Mouse (Mus musculus) spleen, embryonic (tissue): ENCODE data around the gene Bcl2l13.

Experiments used
- CTCF ChIA-PET: fragments of 350-600 bp; sonication (Branson Sonifier 250); formaldehyde crosslinking; loops from one replicate; lab custom pipeline; 2022; lab: Charles Lee

The Bcl2l13 gene

DNA sequence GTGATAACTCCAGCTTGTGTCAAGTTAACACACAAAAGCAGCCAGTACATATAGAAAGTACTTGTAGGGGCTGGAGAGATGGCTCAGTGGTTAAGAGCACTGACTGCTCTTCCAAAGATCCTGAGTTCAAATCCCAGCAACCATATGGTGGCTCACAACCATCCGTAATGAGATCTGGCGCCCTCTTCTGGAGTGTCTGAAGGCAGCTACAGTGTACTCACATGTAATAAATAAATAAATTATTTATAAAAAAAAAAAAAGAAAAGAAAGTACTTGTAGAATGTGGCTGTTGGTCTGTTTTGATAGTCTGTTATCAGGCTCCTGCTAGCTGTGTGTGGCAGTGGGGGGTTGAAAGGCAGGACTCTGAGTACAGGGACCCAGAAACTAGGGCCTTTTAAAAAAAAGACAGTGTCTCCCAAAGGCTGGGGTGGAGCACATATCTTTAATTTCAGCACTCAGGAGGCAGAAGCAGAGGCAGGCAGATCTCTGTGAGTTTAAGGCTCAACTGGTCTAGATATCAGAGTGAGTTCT lies 88.8 kb downstream of the Bcl2l13 start:
- CTCF ChIA-PET = interaction anchor here (0.6 kb wide), 1 partner anchor 589 kb away, joined by 4 read pairs; no protein-coding TSS in a partner anchor

DNA sequence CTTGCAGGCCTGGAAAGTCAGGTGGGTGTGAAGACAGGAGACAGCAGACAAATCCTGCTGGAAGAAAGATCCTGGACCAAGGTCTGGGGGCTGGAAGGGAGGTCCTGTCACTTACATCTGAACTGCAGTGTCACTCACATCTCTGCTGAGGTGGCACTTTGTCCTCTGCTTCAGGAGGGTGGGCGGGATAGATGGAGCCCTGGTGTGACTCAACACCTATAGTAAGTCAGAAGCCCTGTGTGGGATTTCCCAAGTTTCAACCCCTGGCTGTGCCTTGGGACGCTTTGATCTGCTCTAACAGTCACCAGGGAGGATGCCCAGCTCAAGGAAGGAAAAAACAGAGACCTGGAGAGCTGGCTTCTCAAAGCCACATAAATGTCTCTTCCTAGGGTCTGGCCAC lies 90.9 kb downstream of the Bcl2l13 start:
- CTCF ChIA-PET = interaction anchor here (0.6 kb wide), 1 partner anchor 784 kb away, joined by 4 read pairs; no protein-coding TSS in a partner anchor

DNA sequence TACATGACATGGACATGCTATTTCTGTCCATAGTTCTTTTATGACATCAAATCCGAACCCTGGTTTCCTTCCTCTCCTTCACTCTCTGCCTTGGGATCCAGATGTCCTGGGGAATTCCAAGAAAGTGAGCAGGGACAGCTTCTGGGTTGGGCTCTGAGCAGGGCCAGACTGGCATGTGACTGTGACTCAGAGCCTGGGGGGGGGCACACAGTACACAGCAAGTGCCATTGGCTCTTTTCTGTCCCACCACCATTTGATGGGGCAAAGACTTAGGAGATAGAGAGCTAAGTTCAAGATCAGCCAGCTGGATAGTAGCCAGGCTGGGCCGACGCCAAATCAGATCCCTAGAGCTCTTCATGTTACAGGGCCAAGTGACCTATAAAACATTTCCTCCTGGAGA lies 91.8 kb downstream of the Bcl2l13 start:
- CTCF ChIA-PET = no interaction called here

DNA sequence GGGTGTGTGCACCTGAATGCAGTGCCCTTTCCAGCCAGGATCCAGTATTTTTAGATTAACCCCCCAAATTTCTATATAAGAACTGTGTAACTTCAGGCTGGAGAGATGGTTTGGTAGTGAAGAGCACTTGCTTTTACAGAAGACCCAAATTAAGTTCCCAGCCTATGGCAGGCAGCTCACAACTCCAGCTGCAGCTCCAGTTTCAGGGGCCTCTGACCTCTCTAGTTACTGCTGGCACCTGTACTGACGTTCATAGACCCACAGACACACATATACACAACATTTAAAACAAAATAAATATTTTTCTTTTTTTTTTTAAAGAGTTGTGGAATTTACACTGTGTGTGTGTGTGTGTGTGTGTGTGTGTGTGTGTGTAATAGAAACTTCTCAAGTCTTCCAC lies 93.4 kb downstream of the Bcl2l13 start:
- CTCF ChIA-PET = no interaction called here

DNA sequence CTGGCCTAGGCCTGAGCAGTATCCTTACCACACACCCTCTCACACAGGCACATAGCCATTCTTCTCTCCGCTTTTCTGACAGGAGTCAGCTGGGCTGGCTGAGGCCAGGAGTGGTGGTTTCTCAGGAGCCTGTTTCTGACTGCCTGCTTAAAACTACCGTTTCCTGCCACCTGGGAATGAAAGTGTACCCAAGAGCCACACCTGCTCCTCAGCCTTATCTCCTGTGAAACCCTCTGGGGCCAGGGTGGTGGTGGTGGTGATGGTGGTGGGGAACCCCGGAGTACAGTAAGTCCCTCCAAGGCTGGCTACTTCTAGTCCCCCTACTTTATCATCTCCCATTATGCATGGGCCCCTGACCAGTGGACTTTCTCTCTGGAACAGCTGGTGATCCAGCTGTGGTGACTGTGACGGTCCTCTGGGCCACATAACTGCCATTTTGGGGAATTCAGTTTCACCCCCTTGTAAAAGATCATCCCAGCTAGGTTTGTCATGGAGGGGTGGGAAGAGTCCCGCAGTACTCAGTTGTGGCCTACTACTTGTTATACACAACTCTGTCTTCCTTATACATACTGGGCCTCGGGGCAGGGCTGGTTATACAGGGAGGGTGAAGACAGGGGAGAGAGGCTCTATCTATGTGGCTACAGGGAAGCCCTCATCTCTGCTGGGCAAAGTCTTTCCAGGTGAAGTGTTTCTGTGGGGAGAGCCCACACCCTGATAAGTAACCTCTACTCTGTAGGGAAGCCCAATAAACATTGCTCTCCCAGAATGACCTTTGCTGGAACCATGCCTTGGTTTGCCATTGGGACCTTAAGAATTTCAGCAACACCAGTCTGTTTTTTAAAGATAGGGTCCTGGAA lies 94.7 kb downstream of the Bcl2l13 start:
- CTCF ChIA-PET = no interaction called here

DNA sequence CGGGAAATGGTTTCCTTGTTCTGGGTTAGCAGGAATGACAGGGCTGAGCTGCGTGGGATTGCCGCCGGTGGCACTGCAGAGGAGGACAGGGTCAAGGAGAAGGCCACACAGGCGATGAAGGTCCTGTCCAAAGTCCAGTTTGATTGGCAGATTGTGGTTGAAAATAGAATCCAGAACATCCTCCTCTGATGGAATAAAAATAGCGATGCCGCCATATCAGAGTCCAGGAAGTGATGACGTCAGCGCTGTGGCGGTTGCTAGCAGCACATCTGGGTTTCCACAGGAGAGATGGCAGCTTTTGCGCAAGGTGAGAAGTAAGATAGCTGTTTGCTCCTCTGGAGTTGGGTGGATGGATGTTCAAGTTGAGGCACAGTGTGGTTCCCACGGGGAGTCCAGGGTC lies 96.6 kb downstream of the Bcl2l13 start:
- CTCF ChIA-PET = interaction anchor here (0.5 to 0.6 kb wide), 2 partner anchors 66 to 258 kb away, joined by 3 read pairs; no protein-coding TSS in a partner anchor

DNA sequence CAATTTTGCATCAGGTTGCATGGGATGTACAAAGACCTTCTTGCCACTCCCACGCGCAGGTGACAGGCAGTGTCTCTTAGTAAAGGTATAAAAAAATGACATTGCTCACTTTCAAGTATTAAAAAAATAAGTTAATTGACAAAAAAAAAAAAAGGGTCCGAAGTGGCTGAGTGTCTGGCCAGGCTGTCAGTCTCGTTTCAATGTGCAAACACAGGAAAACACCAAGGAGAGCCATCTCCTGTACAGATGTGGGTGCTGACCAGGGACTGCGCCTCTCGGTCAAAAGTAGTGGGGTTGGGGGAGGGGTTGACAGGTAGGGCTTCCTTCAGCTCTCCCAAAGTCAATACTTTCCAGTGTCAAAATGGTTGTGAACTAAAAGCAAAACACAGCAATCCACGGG lies 97.7 kb downstream of the Bcl2l13 start:
- CTCF ChIA-PET = no interaction called here

DNA sequence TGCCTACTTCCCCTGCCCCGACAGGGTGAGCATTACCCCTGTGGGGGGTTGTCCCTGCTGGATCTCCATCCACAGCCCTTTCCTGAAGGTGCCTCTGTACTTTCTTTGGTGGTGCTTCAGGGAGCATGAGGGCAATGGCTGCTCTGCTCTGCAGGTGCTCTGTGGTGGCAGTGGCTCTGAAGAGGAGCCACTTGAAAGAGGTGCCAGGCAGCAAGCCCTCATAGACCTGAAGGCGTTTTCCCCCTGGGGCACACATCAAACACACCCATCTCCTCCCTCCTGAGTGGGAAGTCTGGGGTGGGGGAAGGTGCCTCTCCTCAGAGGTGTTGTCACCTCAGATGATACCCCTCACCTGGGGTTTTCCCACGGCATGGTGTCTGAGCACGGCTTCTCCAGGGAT lies 98.2 kb downstream of the Bcl2l13 start:
- CTCF ChIA-PET = no interaction called here

DNA sequence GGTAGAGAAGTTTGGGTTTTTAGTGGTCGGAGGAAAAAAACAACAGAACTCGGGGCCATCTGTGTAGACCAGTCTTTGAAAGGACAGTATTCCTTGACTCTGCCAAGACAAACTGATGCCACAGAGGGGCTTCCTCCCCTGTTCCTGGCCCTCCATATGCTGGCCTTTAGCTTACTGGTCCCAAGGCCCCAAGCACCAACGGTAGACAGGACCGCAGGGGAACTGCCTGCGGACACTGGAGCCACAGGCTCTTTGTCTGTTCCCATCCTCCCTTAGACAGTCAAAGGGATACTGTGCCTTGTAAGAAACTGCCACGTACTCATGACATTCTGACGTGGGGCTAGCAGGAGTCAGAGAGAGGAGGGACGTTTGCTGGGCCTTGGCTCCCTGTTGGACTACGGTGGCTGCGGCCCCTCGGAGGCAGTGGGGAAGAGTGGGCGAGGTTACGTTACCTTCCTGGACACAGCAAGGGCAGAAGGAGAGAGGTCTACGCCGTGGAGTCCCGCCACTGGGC lies 101.1 kb downstream of the Bcl2l13 start:
- CTCF ChIA-PET = no interaction called here

DNA sequence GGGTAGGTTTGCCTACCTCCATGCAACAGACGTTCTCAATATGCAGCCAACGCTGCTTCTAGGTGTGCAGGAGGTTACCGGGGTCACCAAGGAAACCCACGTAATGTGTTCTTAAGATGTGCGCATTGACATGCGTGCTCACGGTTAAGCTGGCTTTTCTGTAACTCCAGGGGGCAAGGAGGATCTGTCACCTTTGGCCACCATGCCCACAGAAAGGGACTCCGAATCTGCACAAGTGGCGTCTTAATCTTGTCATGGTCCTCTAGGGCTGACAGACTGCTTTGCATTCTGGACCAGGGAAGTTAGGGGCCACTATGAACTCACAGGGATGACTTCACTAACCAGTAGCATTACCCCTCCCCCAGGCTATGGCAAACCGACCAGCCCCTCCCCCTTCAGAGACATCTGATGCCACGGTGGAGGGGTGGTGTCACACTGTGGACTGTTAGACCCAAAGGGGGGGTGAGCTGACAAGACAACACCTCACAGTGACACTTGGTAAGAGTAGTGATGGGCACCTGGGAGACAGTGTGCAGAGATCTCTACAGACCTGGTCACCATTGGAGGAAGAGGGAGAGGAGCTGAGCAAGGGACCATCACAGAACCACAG lies 102.1 kb downstream of the Bcl2l13 start:
- CTCF ChIA-PET = no interaction called here

DNA sequence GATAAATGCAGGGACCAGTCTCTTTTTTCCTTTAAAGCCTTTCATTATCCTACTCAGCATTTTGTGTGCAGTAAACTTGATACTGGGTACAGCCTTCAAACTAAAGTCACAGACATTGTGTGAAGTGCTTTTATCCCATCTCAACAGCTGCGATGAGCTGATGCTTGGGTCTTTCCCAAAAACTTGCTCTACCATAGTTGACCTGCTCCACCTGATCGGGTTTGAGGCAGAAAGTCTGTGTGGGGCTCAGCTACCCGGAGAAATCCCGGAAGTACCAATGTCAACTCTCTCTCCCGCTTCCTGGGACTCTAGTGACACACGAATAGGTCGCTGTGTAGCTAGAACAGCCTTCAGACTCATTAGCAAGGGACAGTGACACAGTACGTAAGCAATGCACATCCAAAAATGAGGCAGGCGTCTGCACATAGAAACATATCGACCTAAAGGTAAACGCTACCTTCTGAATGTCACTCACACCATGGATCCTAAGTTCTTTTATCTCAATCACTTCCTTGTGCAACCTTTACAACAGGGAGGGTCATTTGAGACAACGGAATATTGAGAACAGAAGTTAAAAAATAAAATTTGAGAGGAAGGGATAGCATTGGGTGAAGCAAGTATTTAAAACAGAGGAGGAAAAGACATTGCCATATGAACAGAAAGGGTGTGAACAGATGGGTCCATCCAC lies 102.9 kb downstream of the Bcl2l13 start:
- CTCF ChIA-PET = no interaction called here

DNA sequence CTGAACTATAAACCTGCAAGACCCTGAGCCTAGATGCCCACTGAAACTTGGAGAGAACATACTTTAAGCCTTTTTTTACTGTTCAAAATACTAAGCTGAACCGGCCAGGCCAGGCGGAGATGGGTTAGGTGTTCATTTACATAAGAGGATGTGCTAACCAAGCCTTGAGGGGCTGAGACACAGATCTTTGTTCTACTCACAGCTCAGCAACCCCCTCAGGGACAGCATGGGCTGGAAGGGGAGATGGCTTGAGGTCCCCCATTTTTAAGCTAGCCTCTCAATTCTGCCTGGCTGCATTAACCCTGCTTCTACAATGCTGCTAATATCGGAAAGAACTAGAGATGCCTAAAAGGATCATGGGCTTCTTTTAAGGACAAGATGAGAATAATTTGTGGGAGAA lies 103.8 kb downstream of the Bcl2l13 start:
- CTCF ChIA-PET = no interaction called here

DNA sequence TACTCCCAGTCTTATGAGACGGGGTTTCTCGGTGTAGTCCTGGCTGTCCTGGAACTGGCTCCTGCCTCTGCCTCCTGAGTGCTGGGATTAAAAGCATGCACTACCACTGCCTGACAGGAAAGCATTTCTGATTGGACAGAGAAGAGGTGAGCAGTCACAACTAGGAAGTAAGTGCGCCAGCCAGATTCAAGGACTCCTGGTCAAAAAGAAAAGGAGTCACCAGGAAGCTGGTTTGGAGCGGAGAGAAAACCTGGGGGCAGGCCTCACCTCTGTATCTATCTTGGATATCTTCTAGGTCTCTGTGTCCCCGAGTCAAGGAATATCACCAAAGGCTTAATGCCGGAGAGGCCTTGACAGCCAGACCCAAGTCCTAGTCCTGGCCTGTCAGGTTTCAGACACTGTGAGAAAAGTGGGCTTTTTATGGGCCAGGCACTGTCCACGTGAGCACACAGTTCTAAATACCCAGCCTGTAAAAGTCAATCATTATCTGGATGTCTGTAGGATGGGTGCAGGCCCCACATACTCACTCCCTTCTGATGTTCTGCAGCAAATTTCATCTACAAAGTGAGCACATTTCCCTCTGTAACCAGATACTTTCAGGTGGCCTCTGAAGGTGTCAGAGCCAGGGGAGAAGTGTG lies 104.6 kb downstream of the Bcl2l13 start:
- CTCF ChIA-PET = no interaction called here

DNA sequence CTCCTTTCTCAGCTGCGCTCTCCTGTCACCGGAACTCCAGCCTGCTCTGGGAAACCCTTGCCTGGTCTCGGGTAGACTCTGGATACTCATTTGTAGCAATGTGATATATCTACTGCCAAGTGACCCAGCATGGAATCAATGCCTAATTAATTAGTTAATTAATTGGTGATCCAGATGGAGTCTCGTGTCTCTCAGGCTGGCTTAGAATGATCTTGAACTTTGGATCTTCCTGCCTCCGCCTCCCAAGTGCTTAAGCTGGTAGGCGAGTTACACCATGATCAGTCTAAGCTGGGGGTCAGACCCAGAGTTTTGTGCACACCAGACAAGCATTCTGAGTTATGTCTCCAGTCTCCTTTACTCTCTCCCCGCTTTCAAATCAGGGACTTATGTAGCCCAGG lies 105.1 kb downstream of the Bcl2l13 start:
- CTCF ChIA-PET = no interaction called here

DNA sequence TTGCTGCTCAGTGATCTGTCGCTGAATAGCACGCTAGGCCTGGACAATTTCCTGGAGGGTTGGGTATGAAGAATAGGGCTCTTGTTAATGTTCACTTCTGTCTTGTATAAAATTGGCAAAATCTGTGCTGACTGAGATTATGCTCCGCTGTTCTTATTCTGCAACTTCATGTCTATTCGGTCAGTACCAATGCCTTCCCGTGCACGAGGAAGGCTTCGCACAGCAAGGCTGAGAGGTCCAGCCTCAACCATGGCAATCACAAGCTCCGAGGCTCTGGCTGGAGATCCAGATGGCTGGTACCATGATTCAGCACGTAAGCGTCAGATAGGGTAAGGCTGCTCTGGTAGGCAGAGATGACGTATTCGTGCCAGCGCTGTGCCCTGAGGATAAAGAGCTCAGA lies 105.6 kb downstream of the Bcl2l13 start:
- CTCF ChIA-PET = no interaction called here
